Mouse (Mus musculus): ENCODE results near the gene Gm266. TPM values are rescaled to one million over a fixed set of nuclear protein-coding genes. Genes with fewer than 3 reads are reported as not detected.

Gene Gm266
- 0.91 and 1.5 TPM in 2 replicates for polyA plus RNA-seq (2012; rRNA removed)

DNA sequence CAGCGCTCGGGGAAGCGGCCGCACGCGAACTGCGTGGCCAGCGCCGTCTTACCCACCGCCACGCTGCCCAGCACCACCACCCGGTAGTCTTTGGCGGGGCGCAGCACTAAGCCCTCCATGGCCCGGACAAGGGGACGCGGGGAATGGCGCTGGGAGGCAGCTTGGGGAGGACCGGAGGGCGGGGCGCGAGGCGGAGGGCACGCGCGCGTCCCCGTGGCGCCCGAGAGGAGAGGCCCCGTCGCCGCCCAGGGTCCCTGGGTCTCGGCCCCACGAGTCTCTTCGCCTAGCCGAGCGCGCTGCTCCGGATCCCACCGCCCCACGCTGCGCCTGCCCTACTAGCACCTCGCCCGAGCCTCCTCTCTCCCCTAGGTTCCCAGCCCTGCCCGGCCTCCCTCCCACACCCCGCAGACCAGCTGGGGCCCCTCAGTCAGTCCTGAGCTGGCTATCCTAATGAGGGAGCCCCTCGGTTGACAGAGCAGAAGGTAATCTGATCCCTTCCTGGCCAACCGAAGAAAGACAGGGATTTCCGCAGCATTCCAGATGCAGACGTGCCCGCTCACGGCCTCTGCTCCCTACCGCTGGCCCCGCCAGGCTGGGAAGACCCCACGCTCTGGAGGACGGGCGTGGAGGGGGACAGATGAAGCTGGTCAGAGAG is at the start of gene Gm266:
Gene Gm266 (minus strand): TSS at position 172 of the 655 bp plus-strand sequence.

DNA sequence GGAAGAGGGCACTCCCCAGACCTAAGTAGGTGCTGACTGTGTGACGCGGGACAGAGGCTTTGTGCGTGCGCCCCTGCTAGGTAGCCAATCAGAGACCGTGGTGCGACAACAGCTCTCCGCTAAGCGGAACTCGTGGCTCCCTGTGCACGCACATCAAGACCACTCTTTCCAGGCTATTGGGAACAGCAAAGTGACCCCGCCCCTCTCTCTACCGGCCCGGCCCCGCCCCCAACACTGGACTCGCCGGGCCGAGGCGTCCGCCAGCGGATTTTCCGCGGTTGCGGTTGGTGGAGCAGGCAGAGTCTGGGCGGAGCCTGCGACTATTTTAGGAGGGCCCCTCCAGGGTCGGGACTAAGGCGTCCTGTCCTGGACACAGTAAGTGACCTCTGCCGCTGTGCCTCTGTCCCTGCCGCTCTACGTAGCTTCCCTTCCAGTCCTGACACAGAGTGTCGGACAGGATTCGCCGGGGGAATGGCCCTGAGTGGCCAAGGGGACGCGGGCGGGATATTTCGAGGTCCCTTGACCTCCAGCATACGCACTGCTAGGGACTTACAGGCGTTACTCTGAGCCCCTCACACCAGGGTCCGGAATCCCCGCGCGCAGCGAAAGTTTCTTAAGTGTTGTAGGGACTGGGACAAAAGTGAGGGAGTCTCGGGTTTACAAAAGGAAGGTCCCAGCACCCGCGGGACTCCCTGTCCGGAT is 43.2 kb downstream of the Gm266 start, which contains the start of gene Tnfaip2:
Gene Tnfaip2 (plus strand): TSS at position 161 of the 702 bp plus-strand sequence.

Other genes with a start within 250 kb of the Gm266 start
- 7.4 and 22.4 TPM in 2 replicates for gene Amn, start 214.7 kb downstream of the Gm266 start, polyA plus RNA-seq (2012; rRNA removed)
- gene Cdc42bpb, start 108.1 kb downstream of the Gm266 start, polyA plus RNA-seq (2012; rRNA removed) = 318 and 329 TPM in 2 replicates
- gene Lbhd2, start 79.0 kb downstream of the Gm266 start, polyA plus RNA-seq (2012; rRNA removed) = 0.33 TPM in 1 of 2 replicates, not detected in the other
- 10.1 and 13.1 TPM in 2 replicates for gene Exoc3l4, start 68.8 kb downstream of the Gm266 start, polyA plus RNA-seq (2012; rRNA removed)
- 15.6 and 17.9 TPM in 2 replicates for gene Tnfaip2, start 43.4 kb downstream of the Gm266 start, polyA plus RNA-seq (2012; rRNA removed)
- 81.9 and 99.6 TPM in 2 replicates for gene Eif5, start 52.2 kb upstream of the Gm266 start, polyA plus RNA-seq (2012; rRNA removed)
- gene Mark3, start 88.7 kb upstream of the Gm266 start, polyA plus RNA-seq (2012; rRNA removed) = 24.0 and 28.9 TPM in 2 replicates
- gene Ckb, start 186.5 kb upstream of the Gm266 start, polyA plus RNA-seq (2012; rRNA removed) = 744 and 946 TPM in 2 replicates
- 29.6 and 41.0 TPM in 2 replicates for gene Trmt61a, start 192.3 kb upstream of the Gm266 start, polyA plus RNA-seq (2012; rRNA removed)
- 7.2 and 7.6 TPM in 2 replicates for gene Bag5, start 227.4 kb upstream of the Gm266 start, polyA plus RNA-seq (2012; rRNA removed)
- 37.4 and 41.9 TPM in 2 replicates for gene Apopt1, start 227.4 kb upstream of the Gm266 start, polyA plus RNA-seq (2012; rRNA removed)